Mouse (Mus musculus) liver, adult (tissue): ENCODE measurements at regions not wholly inside any gene's neighbourhood (a gene's known extent, or its start where the extent isn't known, plus 50 kb on each side); places are given as distances from the start of the nearest gene placed in this dataset.

ENCODE experiments used
- GATA4 ChIP-seq: IDR thresholded peaks from 2 replicates; pipeline ENCODE4 v1.6.1; 2014; ENCODE audit warnings: mild to moderate bottlenecking, low read length; ENCODE audit not compliant: insufficient replicate concordance

DNA sequence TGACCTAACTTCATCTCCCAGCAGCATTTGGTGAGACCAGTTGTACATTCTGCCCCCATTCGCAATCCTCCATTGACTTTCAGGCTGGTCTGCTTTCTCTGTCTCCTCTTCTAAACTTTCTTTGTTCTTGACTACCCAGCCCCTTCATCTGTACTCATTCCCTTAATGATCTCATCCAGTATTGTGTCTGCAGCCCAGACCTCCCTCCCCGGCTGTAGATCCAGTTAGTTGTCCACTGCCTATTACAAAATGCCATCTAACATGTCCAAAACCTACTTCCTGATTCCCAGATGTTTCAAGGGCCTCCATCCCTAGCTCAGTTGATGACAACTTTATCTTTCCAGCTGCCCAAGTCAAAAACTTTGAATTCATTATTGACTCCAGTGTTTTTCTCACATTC is 357.8 kb upstream of the Gm6657 start:
- TF ChIP-seq GATA4, result no peak

DNA sequence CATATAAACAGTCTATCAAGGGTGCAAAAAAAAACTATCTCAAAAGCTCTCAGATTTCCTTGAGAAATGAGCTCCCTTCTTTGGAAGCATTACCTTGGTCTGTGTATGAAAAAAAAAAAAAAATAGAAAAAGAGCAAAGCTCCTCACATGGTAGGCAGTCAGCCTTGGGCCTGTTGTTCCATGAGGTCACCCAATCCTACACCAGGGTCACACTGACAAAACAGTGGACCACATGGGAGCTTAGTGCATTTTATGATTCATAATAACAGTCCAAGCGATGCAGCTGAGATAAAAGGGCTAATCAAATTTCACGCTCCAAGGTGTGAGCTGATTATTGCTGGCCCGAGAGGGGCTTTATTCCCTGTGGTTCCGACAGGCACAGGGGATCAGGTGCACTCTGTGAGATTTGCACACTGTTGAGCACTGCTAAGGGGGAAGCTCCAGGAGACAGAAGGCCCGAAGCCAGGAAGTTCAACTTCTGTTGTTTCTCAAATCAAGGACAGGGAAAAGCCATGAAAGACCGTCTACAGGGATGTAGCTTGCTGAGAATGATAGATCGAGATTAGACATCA is 352.1 kb upstream of the Gm6657 start:
- no peak for TF ChIP-seq GATA4

DNA sequence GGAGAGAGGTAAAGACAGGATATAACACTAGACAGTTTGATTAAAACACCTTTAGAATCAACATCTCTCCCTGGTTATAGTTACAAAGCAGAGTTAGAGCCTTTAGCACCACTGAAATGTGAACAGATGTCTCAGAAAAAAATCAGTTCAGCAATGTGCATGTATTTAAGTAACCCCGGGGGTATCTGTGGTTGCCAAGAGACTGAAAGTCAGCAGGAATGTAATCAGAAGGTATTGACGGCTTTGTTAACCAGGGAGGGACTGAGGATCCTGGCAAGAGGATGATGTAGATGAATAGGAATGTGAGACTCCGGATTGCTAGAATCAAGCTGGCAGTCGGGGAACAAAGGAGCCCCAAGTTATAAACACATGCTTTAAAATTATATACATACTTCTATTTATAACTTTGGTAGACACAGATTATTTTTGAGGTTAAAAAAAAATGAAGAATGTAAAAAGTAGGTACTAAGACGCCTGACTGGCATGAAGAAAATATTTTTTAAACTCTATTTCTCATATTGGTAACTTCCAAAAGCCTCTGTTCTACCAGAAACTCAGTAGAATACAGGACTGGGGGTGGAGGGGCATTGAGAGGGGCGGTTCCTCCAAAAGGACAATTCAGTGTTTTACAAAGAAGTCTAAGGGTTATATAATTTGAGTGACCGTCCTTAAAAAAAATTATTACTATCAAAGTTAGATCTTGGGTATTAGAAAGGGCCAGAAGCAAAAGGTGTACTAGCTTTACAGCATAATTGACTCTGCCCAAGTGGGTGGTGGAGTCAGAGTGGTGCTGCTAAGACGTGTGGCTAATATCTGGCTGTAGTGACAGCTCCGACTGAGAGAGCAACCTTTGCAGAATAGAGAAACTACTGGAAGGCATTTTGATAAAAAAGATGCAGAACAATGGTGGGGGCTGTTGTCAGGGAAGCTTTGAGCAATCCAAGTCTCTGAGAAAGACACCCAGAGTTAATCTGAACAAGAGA is 341.2 kb upstream of the Gm6657 start:
- no peak for TF ChIP-seq GATA4

DNA sequence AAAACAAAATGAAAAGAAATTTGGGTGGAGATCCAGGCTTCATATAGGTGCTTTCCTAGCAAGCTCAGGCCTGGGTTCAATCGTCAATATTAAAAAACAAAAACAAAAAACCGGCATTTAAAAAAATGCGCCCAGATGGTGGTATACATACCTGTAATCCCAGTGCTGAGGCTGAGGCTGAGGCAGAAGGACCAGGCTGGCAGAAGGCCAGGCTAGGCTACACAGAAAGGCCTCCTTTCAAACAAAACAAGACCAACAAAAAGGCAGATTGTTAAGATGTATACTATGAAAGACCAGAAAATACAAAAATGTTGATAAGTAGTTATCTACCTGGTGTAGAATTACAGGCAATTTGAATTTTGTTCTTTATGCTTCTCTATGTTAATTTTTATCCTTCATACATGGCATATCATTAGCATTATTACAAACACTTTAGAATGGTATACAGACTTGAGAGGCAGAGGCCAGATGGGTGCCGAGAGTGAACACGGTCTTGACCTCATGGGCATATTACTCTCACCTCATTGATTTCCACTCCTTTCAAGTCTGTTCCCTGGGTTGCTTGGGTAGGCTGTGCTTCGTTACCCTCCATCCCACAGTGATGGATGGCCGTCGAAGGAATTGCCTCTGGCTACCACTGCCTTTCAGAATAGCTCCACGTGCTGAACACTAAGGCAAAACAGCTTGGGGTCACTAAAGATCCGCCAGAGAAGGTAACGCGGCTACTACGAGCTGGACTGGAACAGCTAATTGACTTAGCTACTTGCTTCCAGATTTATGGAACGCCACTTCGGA is 339.6 kb upstream of the Gm6657 start:
- no peak for TF ChIP-seq GATA4

DNA sequence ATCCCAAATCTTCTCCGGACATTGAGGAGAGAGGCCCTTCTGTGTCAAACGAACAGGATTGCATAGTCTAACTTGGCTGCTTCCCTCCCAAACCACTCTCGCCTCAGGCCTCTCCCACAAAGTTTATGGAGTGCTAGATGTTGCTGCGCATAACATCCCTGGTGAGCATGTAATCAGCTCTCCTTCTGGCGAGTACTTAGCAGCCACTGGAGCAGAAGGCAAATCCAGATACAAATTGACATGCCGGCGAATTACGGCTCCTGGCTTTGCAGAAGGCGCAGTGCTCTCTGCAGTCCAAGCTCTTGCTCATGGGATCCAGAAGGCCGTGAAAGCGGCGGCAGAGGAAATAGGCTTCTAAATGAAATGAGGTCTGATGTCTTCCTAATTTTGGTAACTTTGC is 338.2 kb upstream of the Gm6657 start:
- TF ChIP-seq GATA4, result no peak

DNA sequence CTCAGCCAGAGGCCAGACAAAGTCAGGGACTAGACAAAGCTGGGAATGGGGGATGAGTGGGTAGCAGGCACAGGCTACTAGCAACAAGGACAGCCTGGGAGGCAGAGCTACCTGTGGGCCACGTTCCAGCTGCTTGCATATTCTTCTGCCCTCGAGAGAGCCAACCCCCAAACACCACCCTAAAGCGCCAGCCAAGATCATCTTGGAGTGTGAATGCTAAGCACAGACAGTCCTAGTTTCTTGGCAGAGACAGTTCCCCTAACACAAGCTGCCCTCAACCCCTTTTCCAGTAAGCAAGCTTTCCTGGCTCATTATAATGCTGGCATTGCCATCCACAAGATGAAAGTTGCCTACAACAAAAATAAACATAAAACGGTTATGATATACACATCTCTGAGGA is 336.8 kb upstream of the Gm6657 start:
- TF ChIP-seq GATA4, result no peak

DNA sequence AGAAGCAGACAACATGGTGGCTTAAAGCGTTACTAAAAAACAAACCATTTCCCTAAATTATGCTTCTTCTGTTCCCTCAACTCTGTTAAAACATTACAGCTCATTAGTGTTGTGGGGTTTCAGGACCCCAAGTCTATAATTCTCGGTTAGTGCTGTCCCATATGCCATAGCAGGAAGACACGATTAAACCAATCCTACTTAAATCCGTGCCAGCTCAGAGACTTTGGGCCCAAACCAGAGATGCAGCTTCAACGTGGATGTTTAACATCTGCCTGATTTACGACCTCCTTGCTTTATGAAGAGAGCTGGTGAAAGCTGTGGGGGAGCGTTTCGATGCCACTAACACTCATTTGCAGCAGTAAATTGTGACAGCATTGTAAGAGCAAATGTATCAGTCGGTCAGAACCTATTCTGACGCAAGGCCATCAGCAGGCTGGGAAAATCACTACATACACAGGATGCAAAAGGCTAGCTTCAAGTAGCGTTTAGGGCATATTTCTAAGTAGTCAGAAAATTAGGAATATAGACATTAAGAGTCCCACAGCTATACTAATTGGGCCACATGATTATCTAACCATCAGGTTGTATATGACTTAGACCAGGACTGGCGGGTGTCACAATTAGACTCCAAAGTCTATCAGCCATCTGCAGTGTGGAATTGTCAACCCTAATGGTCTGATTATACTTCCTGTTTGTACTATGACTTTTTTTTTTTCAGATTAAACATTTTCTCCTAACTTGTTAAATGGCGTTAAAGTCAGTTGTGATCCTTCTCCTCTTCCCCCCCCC is 333.1 kb upstream of the Gm6657 start:
- TF ChIP-seq GATA4, result no peak

DNA sequence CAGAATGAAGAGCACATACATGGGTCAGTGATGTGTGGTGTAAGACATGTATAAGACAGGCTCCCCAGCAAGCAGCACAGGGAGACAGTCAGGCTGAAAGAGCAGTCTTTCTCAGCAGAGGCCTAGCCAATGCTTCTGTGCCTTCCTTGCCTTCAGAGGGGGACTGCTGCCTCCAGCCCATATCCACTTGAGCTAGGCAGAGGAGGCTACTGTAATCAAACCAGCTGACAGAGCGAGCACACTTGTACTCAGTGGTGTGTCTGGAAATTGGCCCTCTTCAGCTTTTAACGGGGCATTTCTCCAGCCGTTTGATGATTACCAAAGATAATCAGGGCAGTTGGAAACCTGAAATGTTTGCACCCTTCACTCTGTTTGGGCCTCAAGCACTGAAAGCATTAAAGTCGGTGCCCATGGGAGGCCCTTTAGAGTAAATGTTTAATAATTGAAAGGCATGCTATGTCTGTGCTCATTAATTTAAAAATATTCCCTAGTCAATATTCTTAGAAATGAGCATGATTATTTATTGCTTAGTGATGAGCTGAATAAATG is 326.0 kb upstream of the Gm6657 start:
- no peak for TF ChIP-seq GATA4

DNA sequence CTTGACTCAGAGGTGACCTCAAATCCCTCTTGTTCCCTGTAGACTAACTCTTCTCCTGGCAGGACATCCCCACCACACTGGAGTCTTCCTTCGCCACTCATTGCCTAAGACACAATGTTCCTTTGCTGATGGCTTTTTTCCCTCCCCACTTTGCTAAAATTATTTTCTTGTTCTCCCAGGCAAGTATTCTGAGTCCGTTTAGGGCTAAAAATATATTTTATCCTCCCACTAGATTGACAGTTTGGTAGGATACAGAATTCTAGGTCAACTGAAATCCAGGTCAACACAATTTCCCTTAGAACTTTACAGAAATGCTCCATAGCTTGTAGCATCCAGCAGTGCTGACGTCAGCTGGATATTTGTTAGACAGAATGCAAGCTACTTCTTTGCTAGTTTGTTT is 324.7 kb upstream of the Gm6657 start:
- TF ChIP-seq GATA4, result no peak

DNA sequence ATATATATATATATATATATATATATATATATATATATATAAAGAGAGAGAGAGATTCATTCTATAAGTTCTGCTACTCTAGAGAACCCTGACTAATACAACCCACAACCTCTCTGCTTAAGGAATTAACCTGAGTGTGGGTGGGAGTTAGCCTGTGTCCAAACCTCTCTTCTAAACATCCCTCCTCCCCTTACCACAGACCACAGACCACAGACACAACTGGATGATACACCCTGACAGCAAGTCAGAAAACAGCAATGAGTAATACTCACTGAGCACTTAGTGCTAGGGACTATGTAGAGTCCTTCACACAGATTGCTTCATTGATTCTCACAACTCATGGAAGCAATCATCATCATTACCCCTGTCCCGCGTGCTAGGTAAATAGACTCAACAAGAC is 306.7 kb upstream of the Gm6657 start:
- no peak for TF ChIP-seq GATA4

DNA sequence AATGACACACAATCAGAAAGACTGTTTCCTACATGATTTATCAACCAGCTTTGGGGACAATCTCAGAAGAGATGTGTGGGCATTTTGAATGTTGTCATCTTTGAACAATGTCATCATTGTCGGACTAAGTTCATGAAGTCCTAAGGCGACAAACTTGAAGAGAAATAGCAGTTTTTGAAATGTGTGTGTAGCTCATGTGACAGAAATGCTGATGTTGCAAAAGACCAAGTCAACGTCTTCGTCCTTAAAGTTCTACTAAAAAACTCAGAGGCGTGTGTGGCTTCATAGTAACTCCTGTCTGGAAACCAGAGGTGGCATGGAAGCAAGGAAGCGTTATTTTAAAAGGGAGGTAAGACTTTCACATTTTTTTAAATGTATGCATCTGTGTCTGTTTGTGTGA is 302.6 kb upstream of the Gm6657 start:
- TF ChIP-seq GATA4, result no peak

DNA sequence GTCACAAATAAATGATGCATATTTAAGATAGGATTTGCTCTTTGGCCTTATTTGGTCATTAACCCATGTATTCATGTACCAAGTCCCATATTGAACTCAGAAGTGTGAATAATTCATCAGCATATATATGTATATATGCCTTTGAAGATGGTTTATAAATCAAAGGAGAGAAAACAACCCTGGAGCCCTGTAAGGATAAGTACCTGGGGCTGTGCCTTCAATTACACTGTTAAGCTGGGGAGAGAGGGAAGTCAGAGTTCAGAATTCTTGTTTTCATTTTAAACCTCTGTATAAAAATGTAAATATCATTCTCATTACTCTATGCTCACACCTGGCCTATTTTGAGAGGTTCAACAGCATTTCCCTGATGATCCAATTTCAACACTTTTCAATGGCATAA is 299.8 kb upstream of the Gm6657 start:
- no peak for TF ChIP-seq GATA4

DNA sequence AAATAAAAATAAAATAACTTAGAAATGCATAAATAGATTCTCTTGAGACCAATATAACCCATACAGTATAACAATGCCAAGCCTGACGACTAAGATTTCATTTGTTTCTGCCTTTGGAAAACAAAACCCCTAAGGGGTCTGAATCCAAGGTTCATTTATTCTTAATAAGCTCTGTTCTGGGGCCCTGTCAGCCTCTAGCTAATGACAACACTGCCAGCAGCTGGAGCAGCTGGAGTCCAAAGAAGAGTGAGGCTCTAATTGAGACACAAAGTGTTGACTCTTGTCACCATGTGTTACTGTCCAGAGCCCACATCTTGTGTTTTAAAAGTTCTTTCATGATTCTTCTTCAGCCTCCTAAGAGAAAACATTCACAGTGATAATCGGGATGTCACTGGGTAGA is 298.5 kb upstream of the Gm6657 start:
- no peak for TF ChIP-seq GATA4

DNA sequence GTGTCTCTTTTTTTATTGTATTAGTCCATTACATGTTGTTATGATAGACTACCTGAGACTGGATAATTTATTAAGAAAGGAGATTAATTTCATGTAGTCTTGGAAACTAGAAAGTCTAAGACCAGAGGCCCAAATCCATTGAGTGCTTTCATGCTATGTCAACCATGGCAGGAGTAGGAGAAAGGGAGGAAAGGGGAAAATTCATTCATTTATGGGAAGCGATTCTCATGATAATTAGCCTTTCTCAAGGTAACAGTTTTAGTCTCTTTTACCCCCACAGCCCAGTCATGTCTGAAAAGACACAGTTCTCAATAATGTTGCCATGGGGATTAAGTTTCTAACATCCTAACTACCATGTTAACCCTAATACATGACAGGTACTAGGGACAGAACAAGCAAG is 292.8 kb upstream of the Gm6657 start:
- no peak for TF ChIP-seq GATA4
